Mouse (Mus musculus): ENCODE results near the gene Ppp2r2c. TPM values are rescaled to one million over a fixed set of nuclear protein-coding genes. Genes with fewer than 3 reads are reported as not detected.

Gene Ppp2r2c
- total RNA-seq, 2 experiments from 2014 or later = 4.7 to 4.9 TPM

- no peak for DNase-seq
These were observed 2.6 kb downstream of the Ppp2r2c start for GRCm38 (mm10) chr5:36870916-36871315.

- no peak for DNase-seq
These were observed 7.6 kb downstream of the Ppp2r2c start for GRCm38 (mm10) chr5:36875956-36876355.

GRCm38 (mm10) chr5:36876777-36877396 lies 8.6 kb downstream of the Ppp2r2c start:
- no peak for DNase-seq

- DNase-seq = no peak
These were observed 9.3 kb downstream of the Ppp2r2c start for GRCm38 (mm10) chr5:36877641-36878040.

- DNase-seq = no peak
These were observed 10.5 kb downstream of the Ppp2r2c start for GRCm38 (mm10) chr5:36878801-36879200.

- no peak for DNase-seq
These were observed 12.3 kb downstream of the Ppp2r2c start for GRCm38 (mm10) chr5:36880622-36881021.

- no peak for DNase-seq
These were observed 15.2 kb downstream of the Ppp2r2c start for GRCm38 (mm10) chr5:36883516-36883915.

GRCm38 (mm10) chr5:36885067-36885466 lies 16.8 kb downstream of the Ppp2r2c start:
- no peak for DNase-seq

- no peak for DNase-seq
These were observed 17.3 kb downstream of the Ppp2r2c start for GRCm38 (mm10) chr5:36885595-36885994.

- DNase-seq = no peak
These were observed 18.0 kb downstream of the Ppp2r2c start for GRCm38 (mm10) chr5:36886298-36886697.

- no peak for DNase-seq
These were observed 18.6 kb downstream of the Ppp2r2c start for GRCm38 (mm10) chr5:36886852-36887283.

GRCm38 (mm10) chr5:36887299-36887988 lies 19.1 kb downstream of the Ppp2r2c start:
- DNase-seq = no peak

- DNase-seq = no peak
These were observed 20.2 kb downstream of the Ppp2r2c start for GRCm38 (mm10) chr5:36888501-36888900.

- DNase-seq = no peak
These were observed 20.6 kb downstream of the Ppp2r2c start for GRCm38 (mm10) chr5:36888911-36889310.

- DNase-seq = no peak
These were observed 21.1 kb downstream of the Ppp2r2c start for GRCm38 (mm10) chr5:36889380-36889886.

- DNase-seq = no peak
These were observed 22.5 kb downstream of the Ppp2r2c start for GRCm38 (mm10) chr5:36890794-36891193.

- no peak for DNase-seq
These were observed 23.6 kb downstream of the Ppp2r2c start for GRCm38 (mm10) chr5:36891793-36892470.

GRCm38 (mm10) chr5:36893263-36893662 lies 24.9 kb downstream of the Ppp2r2c start:
- DNase-seq = no peak

GRCm38 (mm10) chr5:36894070-36894469 lies 25.8 kb downstream of the Ppp2r2c start:
- no peak for DNase-seq

GRCm38 (mm10) chr5:36894604-36895368 lies 26.5 kb downstream of the Ppp2r2c start:
- DNase-seq = no peak

- DNase-seq = no peak
These were observed 27.6 kb downstream of the Ppp2r2c start for GRCm38 (mm10) chr5:36895621-36896573.

All from heart, adult 18-20 months (tissue).